Mouse (Mus musculus) skeletal muscle tissue, adult 2 months (tissue): ENCODE results near the gene Kcnmb2.

Experiments
- DNase-seq: peaks from one replicate; pipeline ENCODE4 v3.0.0-alpha.2; 2012; ENCODE audit warnings: low read depth, low spot score

Gene Kcnmb2

DNA sequence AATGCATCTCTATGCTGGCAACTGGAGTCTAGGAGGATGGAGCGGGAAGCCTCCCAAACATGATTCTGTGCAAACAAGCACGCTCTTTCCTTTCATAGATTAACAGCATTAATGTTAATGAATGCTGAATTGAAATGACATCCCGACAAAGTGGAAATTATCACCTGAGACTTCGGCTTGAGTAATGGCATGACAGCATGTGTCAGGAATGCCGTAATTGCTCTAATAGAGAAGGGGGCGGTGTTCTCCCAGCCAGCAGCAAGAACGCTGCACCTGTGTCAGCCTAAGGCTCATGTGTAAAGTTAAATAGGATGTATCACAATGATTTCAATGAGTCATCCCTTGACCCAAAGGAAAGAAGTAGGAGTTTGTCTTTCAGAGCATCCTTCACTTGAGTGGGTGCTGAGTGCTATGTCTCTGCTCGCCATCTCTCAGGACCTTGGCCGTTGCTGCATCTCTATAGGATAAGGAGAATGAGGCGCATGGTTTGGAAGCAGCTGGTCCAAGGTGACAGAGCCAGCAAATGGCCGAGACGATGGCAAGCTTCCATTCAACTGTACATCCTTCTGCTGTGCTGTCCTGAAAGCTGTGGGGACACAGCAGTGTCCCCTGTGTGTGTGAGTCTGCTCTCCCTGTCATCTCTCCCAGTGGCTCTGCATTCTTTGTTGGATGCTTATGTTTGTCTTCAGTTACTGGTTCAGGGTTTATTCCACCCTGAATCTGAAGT is 110.1 kb downstream of the Kcnmb2 start:
- no peak for DNase-seq

GRCm38 (mm10) chr3:32020981-32021380 is 118.7 kb downstream of the Kcnmb2 start:
- DNase-seq: no peak

DNA sequence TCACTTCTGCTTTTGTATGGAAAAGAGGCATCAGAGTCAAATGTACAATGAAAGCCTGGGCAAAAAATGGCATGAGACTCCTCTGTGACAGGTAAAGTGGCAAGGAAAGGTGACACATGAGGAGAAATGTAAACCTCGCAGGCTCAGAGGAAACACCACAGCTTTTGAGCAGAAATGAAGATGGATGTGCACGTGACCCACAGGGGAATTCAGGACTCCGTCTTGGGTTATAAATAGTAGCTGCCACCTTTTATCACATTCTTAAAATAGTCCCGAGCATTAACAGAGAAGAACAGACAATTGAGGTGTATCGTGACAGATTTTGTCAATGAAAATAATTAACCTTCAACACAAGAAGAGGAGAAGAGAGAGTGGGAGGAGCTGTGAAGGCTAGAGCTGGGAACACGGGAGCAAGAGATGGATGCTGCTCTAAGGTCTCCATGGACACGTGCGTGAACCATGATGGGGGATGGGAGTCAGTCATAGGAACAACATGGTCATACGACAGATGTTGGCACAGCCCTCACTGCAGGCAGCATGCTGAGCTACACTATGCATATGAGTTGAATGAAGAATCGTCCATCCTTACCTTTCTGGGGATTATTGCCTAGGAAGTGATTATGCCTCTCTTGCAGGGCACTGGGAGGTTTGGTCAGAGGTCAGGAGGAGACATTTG is 127.2 kb downstream of the Kcnmb2 start:
- no peak for DNase-seq

DNA sequence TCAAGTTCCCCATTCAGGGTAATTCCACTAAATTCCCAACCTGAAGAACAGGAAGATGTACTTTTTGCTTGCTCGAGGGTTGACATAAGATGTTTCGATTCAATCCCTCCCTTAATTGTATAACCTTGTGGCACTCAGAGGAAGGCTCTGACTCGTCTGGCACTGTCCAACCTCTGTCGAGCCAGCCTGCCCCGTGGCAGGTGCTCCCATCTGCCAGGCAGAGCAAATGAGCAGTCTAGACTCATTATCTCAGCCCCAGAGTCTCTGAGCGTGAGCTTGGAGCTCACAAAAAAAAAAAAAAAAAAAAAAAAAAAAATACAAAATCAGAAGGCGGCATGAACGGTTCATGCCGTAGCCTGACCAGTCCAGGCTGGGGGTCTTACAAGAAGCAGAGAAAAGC is 130.1 kb downstream of the Kcnmb2 start:
- no peak for DNase-seq

DNA sequence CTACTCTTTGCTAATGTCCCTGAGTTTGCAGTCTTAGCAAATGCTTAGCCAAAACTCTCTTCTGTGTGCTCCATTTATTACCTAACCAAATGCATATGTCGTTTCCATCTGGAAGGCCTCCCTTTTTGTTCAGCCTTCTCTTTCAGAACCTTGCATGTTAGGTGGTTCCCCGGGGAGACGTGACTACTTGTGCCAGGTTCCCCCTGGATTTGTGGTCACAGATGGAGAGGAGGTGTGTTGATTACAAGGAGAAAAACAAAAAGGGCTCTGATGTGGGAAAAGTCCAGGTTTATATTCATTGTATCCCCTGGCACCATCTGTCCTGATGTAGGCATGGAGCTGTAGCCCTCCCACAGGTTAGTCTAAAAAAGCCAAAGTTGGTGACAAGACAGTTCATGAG is 141.5 kb downstream of the Kcnmb2 start:
- DNase-seq: no peak

GRCm38 (mm10) chr3:32048777-32049176 is 146.5 kb downstream of the Kcnmb2 start:
- DNase-seq: no peak

DNA sequence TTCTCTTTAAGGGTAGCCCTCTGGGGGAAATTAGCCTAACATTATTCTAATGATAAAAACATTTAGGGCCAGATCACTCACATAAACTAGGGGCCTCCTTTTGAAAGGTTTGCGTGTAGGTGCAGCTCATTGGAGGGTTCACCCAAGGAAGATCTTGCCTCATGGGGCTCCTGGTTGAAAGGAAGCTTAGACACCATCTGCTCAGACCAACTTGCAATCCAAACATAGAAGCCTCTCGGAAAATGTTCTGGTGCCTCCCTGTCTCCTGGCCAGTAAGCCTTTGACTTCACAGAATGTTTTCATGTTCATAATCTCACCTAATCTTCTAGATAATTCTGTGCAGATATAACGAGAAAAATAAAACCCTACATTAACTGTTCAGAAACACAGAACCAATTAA is 150.3 kb downstream of the Kcnmb2 start:
- no peak for DNase-seq

- DNase-seq: no peak
Observed at GRCm38 (mm10) chr3:32053610-32054241, 151.4 kb downstream of the Kcnmb2 start.

GRCm38 (mm10) chr3:32059888-32060656 is 157.8 kb downstream of the Kcnmb2 start:
- DNase-seq: peak; percentile 10

GRCm38 (mm10) chr3:32062685-32063084 is 160.4 kb downstream of the Kcnmb2 start:
- no peak for DNase-seq

GRCm38 (mm10) chr3:32063312-32063711 is 161.0 kb downstream of the Kcnmb2 start:
- no peak for DNase-seq

- DNase-seq: no peak
Observed at GRCm38 (mm10) chr3:32067004-32067935, 165.0 kb downstream of the Kcnmb2 start.

DNA sequence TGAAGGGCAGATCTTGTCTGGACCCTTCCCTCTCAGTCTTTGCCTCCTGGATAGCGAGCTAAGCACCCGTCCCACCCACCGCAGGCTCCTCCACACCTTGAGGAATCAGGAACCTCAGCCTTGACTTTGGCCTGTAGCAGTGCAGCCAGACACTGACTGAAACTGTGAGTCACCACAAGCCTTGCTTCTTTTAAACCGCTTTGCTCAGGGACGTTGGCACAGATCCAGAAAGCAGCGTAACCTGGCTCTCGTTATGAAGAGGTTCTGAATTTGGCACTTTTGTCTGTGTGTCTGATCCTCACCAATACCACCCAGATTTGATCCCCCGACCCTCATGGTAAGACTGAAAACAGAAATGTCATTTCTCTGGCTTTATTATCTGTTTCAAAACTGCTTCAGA is 171.6 kb downstream of the Kcnmb2 start:
- DNase-seq: no peak

- no peak for DNase-seq
Observed at GRCm38 (mm10) chr3:32088762-32089161, 186.5 kb downstream of the Kcnmb2 start.

DNA sequence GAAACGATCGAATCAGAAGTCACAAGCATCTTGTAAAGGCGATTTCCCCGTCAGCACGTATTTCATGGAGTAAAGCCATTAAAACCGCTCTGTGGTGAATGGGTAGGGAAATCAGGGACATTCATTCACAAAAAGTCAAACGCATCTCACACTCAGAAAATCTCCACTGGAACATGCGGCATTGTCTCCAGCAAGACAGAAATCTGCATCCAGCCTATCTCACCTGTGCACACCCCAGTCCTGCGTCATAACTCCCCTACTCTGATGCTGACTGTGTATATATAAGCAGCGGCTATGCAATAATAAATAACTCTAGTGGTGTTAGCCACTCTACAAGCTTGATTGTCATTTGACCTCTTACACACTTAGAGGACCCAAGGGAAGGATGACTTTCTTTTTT is 199.1 kb downstream of the Kcnmb2 start:
- no peak for DNase-seq

GRCm38 (mm10) chr3:32119851-32120250 is 217.5 kb downstream of the Kcnmb2 start:
- no peak for DNase-seq

GRCm38 (mm10) chr3:32121731-32122130 is 219.4 kb downstream of the Kcnmb2 start:
- no peak for DNase-seq

DNA sequence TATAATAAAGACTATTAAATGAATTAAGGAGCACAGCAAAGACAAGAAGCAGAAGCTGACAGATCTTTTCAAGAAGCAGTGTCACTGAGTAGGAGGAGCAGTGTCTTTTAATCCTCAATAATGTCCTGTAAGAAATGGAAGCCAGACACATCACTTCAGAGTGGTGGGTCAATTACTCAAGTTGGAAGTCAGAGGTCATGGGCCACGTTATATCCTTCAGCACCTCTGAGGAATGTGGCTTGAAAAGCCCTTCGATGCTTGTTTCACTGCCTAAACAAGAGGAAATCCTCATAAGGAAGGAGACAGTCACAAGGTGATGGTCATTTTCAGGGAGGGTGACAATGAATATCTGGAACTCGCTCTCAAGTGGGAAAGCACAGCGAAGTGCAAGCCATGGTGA is 223.1 kb downstream of the Kcnmb2 start:
- DNase-seq: no peak

GRCm38 (mm10) chr3:32128391-32128790 is 226.1 kb downstream of the Kcnmb2 start:
- no peak for DNase-seq

- DNase-seq: no peak
Observed at GRCm38 (mm10) chr3:32130696-32131095, 228.4 kb downstream of the Kcnmb2 start.

DNA sequence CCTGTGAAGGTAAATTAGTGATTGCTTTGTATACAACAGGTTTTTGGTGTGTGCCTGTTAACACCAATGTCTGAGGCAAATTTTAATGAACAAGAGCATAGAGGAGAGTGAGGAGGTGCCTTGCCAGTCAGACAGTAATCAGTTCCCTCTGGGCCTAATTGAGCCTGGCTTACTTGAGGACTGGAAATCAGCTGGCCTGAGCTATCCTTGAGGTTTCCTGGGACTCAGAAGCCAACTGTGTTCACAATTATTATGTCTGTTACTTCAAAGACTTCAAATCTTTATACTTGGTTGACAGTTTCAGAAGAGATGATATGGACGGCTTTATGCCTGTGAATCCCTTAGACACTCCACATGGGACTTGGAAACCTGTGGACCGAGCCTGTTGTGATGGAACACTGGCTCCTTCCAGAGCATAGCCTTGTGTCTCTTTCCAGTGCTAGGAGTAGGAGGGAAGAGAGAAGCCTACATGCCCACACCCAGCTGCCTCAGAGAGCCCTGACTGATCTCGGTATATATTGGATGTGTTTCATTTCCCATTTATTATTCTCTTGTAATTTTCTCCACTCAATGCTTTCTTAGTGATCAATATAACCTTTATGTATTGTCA is 230.2 kb downstream of the Kcnmb2 start:
- DNase-seq: no peak
